9 mouse cellular contexts compared by ENCODE assay signal in genomic region chr7:89841670-89842403, GRCm38 (mm10).
DNase-seq lines count a peak whose midpoint lies in the region; ATAC-seq and TF ChIP-seq lines count a peak whose summit lies in the region.
"Had no signal": no experiment of that assay in that cellular context is flagged by ENCODE, and none has a peak within 500 bp of the region (broad histone marks: within the 10 kb centered on the region; RNA-seq: fewer than 3 reads in every experiment).

No protein-coding gene starts in this region.

- TF ChIP-seq RAD21 in CH12.LX (IDR thresholded peaks at IDR 0.05; ENCODE audit: low read depth, low read length) = peak; percentile 93

- no peaks in the 10 kb centered on the region for H3K36me3 ChIP-seq in CH12.LX (replicated peaks in 1 of 2; ENCODE audit: control insufficient read depth in 1 of 2, insufficient read depth in 1 of 2, low read length in 1 of 2)
- no peaks in the 10 kb centered on the region for H3K36me3 ChIP-seq in forebrain, embryonic 12.5 days (replicated peaks)
- no peaks in the 10 kb centered on the region for H3K36me3 ChIP-seq in liver, postnatal 0 days (replicated peaks; ENCODE audit: insufficient read depth, low read length)
- no peaks in the 10 kb centered on the region for H3K36me3 ChIP-seq in neural tube, embryonic 14.5 days (ENCODE audit: control insufficient read depth, insufficient read depth, low read length)

- TF ChIP-seq CTCF in CH12.LX (conservative IDR thresholded peaks at IDR 0.05 in 1 of 2, IDR thresholded peaks at IDR 0.05 in 1 of 2; ENCODE audit: low read depth in 2 of 2, low read length in 2 of 2) = peak; percentile 70 to 94
- peak; percentile 86 for TF ChIP-seq CTCF in liver, postnatal 0 days (IDR thresholded peaks at IDR 0.05; ENCODE audit: low read depth)

- H3K4me1 ChIP-seq in CH12.LX (ENCODE audit: control insufficient read depth in 1 of 2, insufficient read depth in 2 of 2) = peaks cover 7 to 16% of the 10 kb centered on the region in 2 experiments
- H3K4me1 ChIP-seq in forebrain, embryonic 12.5 days = no peaks in the 10 kb centered on the region
- H3K4me1 ChIP-seq in liver, postnatal 0 days (ENCODE audit: insufficient read depth) = no peaks in the 10 kb centered on the region; the same call in 1 of the 2 replicates
- no peaks in the 10 kb centered on the region for H3K4me1 ChIP-seq in neural tube, embryonic 14.5 days (ENCODE audit: control insufficient read depth, insufficient read depth, low read length)

- no peak for TF ChIP-seq POLR2A in CH12.LX (IDR thresholded peaks at IDR 0.05; ENCODE audit: low read depth, low read length)

- H3K27me3 ChIP-seq in CH12.LX (replicated peaks) = no peaks in the 10 kb centered on the region
- H3K27me3 ChIP-seq in forebrain, embryonic 12.5 days = no peaks in the 10 kb centered on the region
- H3K27me3 ChIP-seq in liver, postnatal 0 days (ENCODE audit: insufficient read depth, low read length) = no peaks in the 10 kb centered on the region
- H3K27me3 ChIP-seq in neural tube, embryonic 14.5 days (ENCODE audit: control insufficient read depth, insufficient read depth, low read length) = no peaks in the 10 kb centered on the region

- no peak overlapping the region for H3K27ac ChIP-seq in CH12.LX (ENCODE audit: insufficient read depth, low read depth)
- H3K27ac ChIP-seq in forebrain, embryonic 12.5 days = no peak overlapping the region
- H3K27ac ChIP-seq in liver, postnatal 0 days (ENCODE audit: low read depth) = no peak overlapping the region
- H3K27ac ChIP-seq in neural tube, embryonic 14.5 days (ENCODE audit: low read depth, low read length) = no peak overlapping the region

- H3K79me2 ChIP-seq in CH12.LX (replicated peaks; ENCODE audit: control insufficient read depth, extremely low read depth, insufficient read depth, poor library complexity, severe bottlenecking) = no peaks in the 10 kb centered on the region

- dilution Hi-C loops in CH12.LX (cut with MboI; ENCODE audit: extremely low pct_ligation_motif_present, extremely low pct_unique_long_range_greater_than_20kb, low sequenced_read_pairs) = no loop called here

- peak; percentile 83 for ATAC-seq in forebrain, embryonic 12.5 days (ENCODE audit: low FRiP score)
- 0 out of 2 replicates have a peak, but pooled peaks have one; percentile 31 for ATAC-seq in liver, postnatal 0 days
- ATAC-seq in neural tube, embryonic 14.5 days (ENCODE audit: low read depth) = peak; percentile 88

- DNase-seq in CH12.LX (ENCODE audit: extremely low read depth) = peak; percentile 90
- peak; percentile 8 for DNase-seq in c-Kit-negative CD71-positive TER-119-positive erythroid progenitor cells, embryonic 14.5 days (ENCODE audit: low read depth, low spot score)
- DNase-seq in heart, postnatal 10 days = peak; percentile 86 to 92
- DNase-seq in kidney, postnatal 25 days = peak; percentile 78 to 94
- DNase-seq in liver, postnatal 0 days = peak; percentile 77
- peak; percentile 88 for DNase-seq in testis, postnatal 10 days (ENCODE audit: low spot score)

- 35% methylated on average over 15 of the region's 15 CpGs for WGBS in forebrain, embryonic 12.5 days
- 29% methylated on average over 15 of the region's 15 CpGs for WGBS in liver, postnatal 0 days (ENCODE audit: insufficient replicate concordance)
- 37% methylated on average over 15 of the region's 15 CpGs for WGBS in neural tube, embryonic 14.5 days

- intact Hi-C loops in heart, postnatal 10 days (cut with DNase I) = loop anchor here (1.0 kb wide), 2 partner anchors 342 to 366 kb away; no protein-coding TSS in a partner anchor

- no peak overlapping the region for H3K9ac ChIP-seq in CH12.LX (ENCODE audit: insufficient read depth, low read depth)
- no peak overlapping the region for H3K9ac ChIP-seq in forebrain, embryonic 12.5 days
- no peak overlapping the region for H3K9ac ChIP-seq in liver, postnatal 0 days (replicated peaks)
- H3K9ac ChIP-seq in neural tube, embryonic 14.5 days (replicated peaks; ENCODE audit: low read depth, low read length) = no peak overlapping the region

- TF ChIP-seq EP300 in CH12.LX (IDR thresholded peaks at IDR 0.05; ENCODE audit: low read length) = peak; percentile 36; the same call in 1 of the 2 replicates
- TF ChIP-seq EP300 in liver, postnatal 0 days (IDR thresholded peaks at IDR 0.05; ENCODE audit: low read depth) = no peak

- no peak overlapping the region for H3K4me3 ChIP-seq in CH12.LX (replicated peaks in 1 of 3; ENCODE audit: low read depth in 2 of 3, low read length in 2 of 3, poor library complexity in 1 of 3)
- H3K4me3 ChIP-seq in forebrain, embryonic 12.5 days (replicated peaks) = no peak overlapping the region
- H3K4me3 ChIP-seq in liver, postnatal 0 days (ENCODE audit: low read depth, low read length) = no peak overlapping the region
- H3K4me3 ChIP-seq in neural tube, embryonic 14.5 days (ENCODE audit: low read depth, low read length) = no peak overlapping the region
- H3K4me3 ChIP-seq: erythroblast, embryonic 14.5 days had no signal

- H3K4me2 ChIP-seq in CH12.LX (ENCODE audit: insufficient read depth, low read depth, poor library complexity, severe bottlenecking) = peak overlapping the region; percentile 77
- H3K4me2 ChIP-seq in forebrain, embryonic 12.5 days = no peak overlapping the region
- H3K4me2 ChIP-seq in liver, postnatal 0 days (ENCODE audit: low read depth, low read length) = 0 out of 2 replicates have a peak overlapping the region, but pooled peaks have one; percentile 2
- H3K4me2 ChIP-seq in neural tube, embryonic 14.5 days (ENCODE audit: low read depth, low read length) = no peak overlapping the region

- in situ Hi-C loops in CH12.LX (cut with MboI; ENCODE audit: low pct_ligation_motif_present, low pct_unique_long_range_greater_than_20kb, low sequenced_read_pairs) = loop anchor here (10.0 to 25.0 kb wide), 2 partner anchors 180 to 327 kb away; no protein-coding TSS in a partner anchor

- no peaks in the 10 kb centered on the region for H3K9me3 ChIP-seq in CH12.LX (replicated peaks; ENCODE audit: low read length)
- no peaks in the 10 kb centered on the region for H3K9me3 ChIP-seq in forebrain, embryonic 12.5 days
- H3K9me3 ChIP-seq in liver, postnatal 0 days (ENCODE audit: low read length) = no peaks in the 10 kb centered on the region
- H3K9me3 ChIP-seq in neural tube, embryonic 14.5 days (ENCODE audit: control insufficient read depth, low read length) = no peaks in the 10 kb centered on the region

TF ChIP-seq in CH12.LX, 34 proteins besides CTCF, POLR2A, EP300 and RAD21:
- TF ChIP-seq MAZ (IDR thresholded peaks at IDR 0.05; ENCODE audit: low read depth, low read length) (no peak), MAFK (IDR thresholded peaks at IDR 0.05; ENCODE audit: insufficient replicate concordance, low read length) (peak; percentile 30; the same call in 1 of the 2 replicates), SMC3 (IDR thresholded peaks at IDR 0.05; ENCODE audit: low read depth, low read length) (peak; percentile 89), JUN (IDR thresholded peaks at IDR 0.05; ENCODE audit: insufficient read depth, low read depth, low read length) (no peak), ETS1 (conservative IDR thresholded peaks at IDR 0.05; ENCODE audit: low read depth, low read length) (peak; percentile 44; the same call in 1 of the 2 replicates), USF1 (IDR thresholded peaks at IDR 0.05; ENCODE audit: low read depth, low read length) (no peak), BHLHE40 (IDR thresholded peaks at IDR 0.05; ENCODE audit: low read depth, low read length) (peak; percentile 57), NELFE (IDR thresholded peaks at IDR 0.05; ENCODE audit: low read depth, low read length) (peak; percentile 16; the same call in 1 of the 2 replicates), ZC3H11A (IDR thresholded peaks at IDR 0.05; ENCODE audit: low read depth, low read length) (peak; percentile 51; the same call in 1 of the 2 replicates), HCFC1 (IDR thresholded peaks at IDR 0.05; ENCODE audit: low read depth, low read length) (no peak), ZNF384 (IDR thresholded peaks at IDR 0.05; ENCODE audit: low read depth, low read length) (no peak; the same call in 1 of the 2 replicates), USF2 (conservative IDR thresholded peaks at IDR 0.05; ENCODE audit: low read depth, low read length) (no peak), ZKSCAN1 (IDR thresholded peaks at IDR 0.05; ENCODE audit: borderline replicate concordance, low read depth, low read length) (no peak), IRF4 (IDR thresholded peaks at IDR 0.05; ENCODE audit: low read depth, low read length) (0 out of 2 replicates have a peak, but pooled peaks have one; percentile 8), UBTF (IDR thresholded peaks at IDR 0.05; ENCODE audit: low read depth, low read length) (no peak), JUND (conservative IDR thresholded peaks at IDR 0.05; ENCODE audit: low read depth, low read length) (peak; percentile 34; the same call in 1 of the 2 replicates), TCF12 (IDR thresholded peaks at IDR 0.05; ENCODE audit: low read depth, low read length) (peak; percentile 24; the same call in 1 of the 2 replicates), E2F4 (IDR thresholded peaks at IDR 0.05; ENCODE audit: insufficient replicate concordance, low read depth, low read length) (no peak), ELF1 (IDR thresholded peaks at IDR 0.05; ENCODE audit: low read depth, low read length) (peak; percentile 15; the same call in 1 of the 2 replicates), MXI1 (IDR thresholded peaks at IDR 0.05; ENCODE audit: low read depth, low read length) (peak; percentile 23; the same call in 1 of the 2 replicates), KAT2A (IDR thresholded peaks at IDR 0.05; ENCODE audit: insufficient replicate concordance, low read length) (no peak)

Comparison
In these comparisons a context has a peak if more than half of its experiments do, and no peak if none do; other contexts are left out.
1. DNase-seq: peak in every context shown above with its lines; median percentile 90 in CH12.LX; 89 in heart, postnatal 10 days; 88 in testis, postnatal 10 days; 86 in kidney, postnatal 25 days; 77 in liver, postnatal 0 days; 8 in c-Kit-negative CD71-positive TER-119-positive erythroid progenitor cells, embryonic 14.5 days.
2. H3K4me2 ChIP-seq: peak in CH12.LX (single experiment) and liver, postnatal 0 days (single experiment); none in forebrain, embryonic 12.5 days (single experiment) and neural tube, embryonic 14.5 days (single experiment).
3. ATAC-seq: peak in every context shown above with its lines; median percentile 88 in neural tube, embryonic 14.5 days; 83 in forebrain, embryonic 12.5 days; 31 in liver, postnatal 0 days.